Mouse (Mus musculus) inflammation-experienced regulatory T-cells, adult 6 months (primary cell): ENCODE results near the gene Fam129b. TPM values are rescaled to one million over a fixed set of nuclear protein-coding genes. Genes with fewer than 3 reads are reported as not detected.

ENCODE experiments used
- ATAC-seq: one replicate; pipeline ENCODE4 v1.8.0; 2017
- polyA plus RNA-seq, 3 experiments: library from polyadenylated mRNA; unstranded; fragments of 100-300 nt; shearing (Covaris generic); gene quantifications; one replicate each; pipeline ENCODE4 v1.2.1; 2017

Gene Fam129b
- polyA plus RNA-seq, 3 experiments from 2014 or later, result 0.15 to 3.2 (median 0.90) TPM

DNA sequence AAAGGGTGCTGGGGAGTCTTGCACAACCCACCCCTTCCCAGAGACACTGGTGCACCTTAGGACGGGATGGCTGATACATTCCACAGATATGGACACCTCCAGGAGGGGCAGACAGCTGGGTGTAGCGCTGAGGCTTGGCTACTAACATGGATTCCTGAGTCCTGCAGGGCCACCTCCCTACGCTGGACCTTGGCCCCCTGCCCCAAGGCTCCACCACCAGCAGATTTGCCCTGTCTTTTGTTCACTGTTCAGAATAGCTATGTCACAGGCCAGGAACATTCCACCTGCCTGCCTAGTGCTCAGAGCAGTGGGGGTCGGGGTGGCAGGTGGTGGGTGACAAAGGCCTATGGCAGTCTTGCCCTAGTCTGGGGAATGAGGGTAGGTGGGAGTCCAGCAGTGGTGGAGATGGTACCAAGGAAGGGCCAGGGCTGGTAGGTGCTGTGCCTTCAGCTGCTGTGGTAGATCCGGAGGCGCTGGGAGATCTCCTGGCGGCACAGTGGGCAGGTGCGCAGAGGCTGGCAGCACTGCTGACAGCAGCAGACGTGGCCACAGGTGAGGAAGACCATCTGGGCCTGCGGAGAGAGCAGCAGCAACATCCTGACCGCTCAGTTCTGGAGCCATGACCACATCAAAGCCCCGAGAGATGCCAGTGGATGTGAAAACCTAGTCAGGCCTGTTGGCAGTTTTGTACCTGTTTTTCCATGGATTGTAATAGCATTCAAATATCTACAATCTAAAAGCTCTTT, 50.6 kb downstream of the Fam129b start:
- ATAC-seq, result no peak

DNA sequence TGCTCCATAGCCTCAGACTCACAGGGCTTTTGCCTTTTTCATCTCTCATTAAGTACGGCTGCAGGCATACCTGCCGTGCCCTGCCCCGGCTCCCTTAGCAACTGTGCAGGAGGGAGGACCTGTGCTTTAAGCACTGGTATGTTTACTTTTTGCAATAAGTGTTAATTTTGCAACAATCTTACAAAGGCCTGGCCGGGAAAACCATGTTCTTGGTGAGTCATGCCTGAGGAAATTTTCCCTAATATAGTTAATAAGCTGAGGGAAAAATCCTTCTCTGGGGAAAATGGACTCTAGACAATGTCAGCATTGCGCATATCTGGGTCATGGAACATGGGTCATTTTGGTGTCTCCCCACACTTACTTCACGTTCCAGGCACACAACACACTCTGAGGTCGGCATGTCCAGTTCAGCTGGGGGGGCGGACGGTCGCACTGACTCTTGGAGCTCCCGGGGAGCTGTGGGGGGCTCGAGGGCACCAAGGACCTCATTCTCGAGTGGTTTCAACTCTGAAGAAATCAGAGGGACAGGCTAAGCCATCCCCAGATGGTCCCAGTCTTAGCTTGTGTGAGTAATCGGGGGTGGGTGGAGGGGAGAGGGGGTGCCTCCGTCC, 51.8 kb downstream of the Fam129b start:
- no peak for ATAC-seq

DNA sequence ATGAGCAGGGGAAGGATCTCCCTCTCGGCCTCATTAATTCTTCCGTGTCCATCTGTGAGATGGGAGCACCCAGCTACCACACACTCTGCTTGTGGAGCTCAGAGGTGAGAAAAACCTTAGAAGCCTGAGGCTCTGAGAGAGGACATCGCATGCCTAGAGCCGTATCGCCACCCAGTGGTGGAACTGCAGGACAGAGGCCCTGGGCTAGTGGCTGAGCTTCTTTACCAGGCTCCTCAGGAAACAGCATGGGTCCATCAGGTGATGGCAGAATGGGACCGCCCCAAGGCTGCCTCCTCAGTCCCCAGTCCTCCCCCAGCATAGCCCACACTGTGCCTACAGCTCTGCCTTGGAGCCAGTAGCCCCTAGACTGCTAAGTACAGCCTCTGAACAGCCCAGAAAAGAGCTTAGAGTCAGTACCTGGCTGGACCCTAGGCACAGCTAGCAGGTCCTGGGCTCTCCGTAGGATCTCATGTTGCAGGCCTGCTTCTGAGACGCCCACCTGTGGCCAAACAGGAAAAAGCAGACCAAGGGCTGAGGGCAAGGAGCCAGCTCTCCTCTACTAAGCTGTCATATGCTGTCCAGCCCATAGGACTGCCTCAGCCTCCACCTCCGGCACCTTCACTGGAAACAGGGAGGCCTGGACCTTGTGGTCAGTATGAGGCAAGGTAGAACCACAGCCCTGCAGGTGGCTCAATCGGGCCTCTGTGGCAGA, 52.5 kb downstream of the Fam129b start:
- ATAC-seq, result no peak

DNA sequence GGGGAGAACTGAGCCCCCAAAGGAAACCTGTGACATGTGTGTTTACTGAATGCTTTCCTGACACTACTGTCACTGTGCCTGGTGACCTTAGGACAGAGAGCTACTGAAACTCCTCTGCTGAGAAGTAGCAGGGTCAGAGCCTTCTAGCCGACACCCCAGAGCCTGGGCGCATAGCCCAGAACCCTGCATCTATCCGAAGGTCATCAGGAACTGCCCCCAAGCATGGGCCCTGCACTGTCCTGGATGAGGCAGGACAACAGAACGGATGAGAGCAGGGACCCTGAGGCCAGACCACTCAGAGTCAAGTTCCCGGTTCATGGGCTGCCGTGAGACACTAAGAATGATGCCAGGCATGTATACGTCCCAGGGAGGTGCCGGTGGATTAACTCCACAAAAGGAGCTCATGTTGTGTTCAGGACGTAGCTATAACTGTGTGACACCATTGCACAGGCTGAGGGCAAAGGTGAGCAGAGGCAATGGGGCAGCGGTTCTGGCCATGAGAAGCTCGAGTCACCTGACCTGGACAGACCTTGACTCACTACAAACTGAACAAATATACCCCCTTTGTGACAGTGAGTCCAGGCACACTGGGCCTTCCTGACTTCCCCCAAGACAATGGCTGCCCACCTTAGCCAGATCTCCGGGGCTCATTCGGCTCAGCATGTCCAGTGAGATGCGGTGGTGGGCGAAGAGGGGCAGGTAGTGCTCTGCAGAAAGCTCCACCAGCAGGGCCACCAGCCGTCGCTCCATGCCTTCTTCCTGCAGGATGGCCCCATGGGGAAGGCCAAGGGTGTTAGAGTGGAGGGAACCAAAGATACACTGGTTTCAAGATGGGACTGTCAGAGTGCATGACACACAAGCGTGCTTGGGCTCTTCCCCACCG, 53.3 kb downstream of the Fam129b start:
- ATAC-seq, result no peak

DNA sequence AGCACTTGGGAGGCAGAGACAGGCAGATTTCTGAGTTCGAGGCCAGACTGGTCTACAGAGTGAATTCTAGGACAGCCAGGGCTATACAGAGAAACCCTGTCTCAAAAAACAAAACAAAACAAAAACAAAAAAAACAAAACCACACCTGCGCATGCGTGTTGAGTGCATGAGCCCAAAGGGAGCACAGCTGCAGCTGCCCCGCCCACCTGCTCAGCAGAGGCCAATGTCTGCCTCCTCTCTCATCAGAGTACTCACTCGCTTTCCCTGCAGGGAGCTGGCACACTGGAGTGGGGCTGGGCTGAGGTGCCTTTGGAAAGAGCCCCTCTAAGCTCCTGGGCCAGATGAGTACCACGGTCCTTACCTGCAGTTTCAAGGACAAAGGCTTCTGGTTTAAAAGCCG, 55.8 kb downstream of the Fam129b start:
- ATAC-seq, result no peak

DNA sequence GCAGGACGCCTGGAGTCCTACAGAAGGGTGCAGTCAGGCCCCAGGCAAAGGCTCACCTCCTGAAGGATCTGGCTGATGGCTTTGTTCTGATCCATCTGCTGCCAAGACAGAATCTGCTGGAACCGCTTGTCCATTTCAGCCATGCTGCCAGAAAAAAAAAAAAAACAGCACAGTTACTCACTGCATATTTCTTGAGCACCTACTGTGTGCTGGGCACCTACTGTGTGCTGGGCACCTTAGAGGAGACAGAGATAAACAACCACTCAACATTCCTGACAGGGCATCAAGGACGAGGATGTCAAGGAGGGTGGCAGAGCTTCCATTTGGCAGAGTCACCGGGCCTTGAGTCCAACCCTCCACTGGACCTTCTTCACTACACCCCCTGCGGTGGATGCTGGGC, 62.8 kb downstream of the Fam129b start:
- no peak for ATAC-seq

DNA sequence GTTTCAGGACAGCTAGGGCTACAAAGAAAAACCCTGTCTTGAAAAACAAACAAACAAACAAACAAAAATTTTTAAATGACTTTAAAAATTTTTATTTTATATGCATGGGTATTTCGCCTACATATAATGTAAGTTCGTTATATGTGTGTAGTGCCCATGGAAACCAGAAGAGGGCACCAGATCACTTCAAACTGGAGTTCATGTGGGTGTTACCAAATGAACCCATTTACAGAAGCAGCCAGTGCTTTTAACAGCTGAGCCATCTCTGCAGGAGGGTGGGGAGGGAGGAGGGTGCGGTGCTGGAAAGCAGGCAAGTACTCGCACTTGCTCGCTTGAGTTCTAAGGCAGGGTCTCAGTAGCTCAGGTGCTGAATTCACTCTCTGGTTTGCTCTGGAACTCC, 63.5 kb downstream of the Fam129b start:
- ATAC-seq, result no peak

DNA sequence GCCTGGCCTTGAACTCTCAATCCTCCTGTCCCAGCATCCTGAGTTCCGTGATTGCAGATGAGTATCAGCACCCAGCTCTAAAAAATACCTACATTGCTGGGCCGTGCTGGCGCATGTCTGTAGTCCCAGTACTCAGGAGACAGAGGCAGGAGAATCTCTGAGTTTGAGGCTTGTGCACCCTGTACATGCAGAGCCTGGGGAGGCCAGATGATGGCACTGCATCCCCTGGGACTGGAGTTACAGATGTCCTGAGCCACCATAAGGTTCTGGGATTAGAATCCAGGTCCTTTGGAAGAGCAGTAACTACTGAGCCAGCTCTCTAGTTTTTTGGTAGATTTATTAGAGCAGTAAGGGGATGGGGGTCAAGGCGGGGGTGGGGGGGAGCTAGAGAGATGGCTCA, 64.6 kb downstream of the Fam129b start:
- ATAC-seq, result no peak

DNA sequence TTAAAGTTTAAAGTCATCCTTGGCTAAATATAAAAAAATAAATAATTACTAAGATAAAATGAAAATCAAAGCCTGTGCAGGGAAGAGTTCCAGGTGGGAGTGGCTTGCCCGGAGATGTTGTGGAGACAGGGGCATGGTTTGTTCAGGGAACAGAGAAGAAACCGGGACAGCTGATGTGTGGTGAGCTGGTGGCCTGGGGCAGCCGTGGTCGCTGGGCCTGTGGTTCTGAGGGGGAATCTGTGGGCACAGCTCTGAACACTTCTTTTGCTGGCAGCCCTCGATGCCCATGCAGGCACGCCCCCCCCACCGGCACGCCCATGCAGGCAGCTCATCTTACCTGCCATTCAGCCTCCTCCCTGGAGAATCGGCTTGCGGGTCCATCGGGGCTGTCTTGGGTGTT, 71.5 kb downstream of the Fam129b start:
- no peak for ATAC-seq

DNA sequence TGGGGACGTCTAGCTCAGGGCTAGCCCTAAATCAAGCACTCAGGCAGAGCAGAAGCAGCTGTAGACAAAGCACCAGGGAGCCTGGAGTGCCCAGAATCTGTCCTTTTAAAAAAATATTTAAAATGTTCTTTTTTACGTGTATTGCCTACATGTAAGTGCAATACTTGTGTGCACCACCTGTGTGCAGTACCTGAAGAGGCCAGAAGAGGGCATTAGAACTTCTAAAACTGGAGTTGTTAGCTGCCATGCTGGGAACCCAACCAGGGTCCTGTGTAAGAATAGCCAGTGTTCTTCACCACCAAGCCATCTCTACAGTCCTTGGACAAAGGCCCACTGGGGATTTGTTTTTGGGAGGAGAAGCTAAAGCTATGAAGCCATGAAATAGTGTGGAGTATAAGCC, 78.7 kb downstream of the Fam129b start:
- no peak for ATAC-seq

DNA sequence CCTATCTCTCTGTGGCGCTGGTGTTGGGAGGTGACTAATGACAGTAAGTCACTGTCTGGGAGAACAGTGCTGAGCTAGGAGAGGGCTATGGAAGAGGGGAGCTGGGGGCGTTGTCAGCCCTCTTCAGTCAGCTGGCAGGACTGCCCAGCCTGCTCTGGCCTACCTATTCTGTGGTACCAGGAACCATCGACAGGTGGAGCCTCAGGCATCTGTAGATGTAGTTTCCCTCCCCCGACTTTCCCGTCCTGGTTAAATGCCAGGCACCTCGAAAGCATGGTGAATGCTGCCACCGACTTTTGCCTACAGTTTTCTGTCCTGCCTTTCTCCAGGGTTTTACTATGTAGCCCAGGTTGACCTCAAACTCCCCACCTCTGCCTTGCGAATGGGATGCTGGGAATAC, 81.4 kb downstream of the Fam129b start:
- ATAC-seq, result no peak

DNA sequence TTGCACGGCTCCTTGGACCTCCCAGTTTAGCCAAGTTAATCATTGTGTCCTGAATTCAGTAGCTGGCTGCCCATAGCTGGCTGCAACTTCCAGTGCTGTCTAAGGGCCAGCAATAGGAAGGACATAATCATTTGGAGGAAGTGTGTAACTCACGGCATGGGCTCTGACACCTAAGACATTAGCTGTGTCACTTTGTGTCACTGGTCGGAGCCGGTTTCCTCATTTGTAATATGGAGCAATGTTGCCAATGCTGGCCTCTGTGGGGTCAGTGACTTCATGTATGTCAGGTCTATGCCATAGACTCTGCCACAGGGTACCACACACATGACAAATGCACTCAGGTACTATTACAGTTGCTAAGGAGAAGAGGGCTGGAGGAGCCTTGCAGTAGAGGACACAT, 84.4 kb downstream of the Fam129b start:
- no peak for ATAC-seq

DNA sequence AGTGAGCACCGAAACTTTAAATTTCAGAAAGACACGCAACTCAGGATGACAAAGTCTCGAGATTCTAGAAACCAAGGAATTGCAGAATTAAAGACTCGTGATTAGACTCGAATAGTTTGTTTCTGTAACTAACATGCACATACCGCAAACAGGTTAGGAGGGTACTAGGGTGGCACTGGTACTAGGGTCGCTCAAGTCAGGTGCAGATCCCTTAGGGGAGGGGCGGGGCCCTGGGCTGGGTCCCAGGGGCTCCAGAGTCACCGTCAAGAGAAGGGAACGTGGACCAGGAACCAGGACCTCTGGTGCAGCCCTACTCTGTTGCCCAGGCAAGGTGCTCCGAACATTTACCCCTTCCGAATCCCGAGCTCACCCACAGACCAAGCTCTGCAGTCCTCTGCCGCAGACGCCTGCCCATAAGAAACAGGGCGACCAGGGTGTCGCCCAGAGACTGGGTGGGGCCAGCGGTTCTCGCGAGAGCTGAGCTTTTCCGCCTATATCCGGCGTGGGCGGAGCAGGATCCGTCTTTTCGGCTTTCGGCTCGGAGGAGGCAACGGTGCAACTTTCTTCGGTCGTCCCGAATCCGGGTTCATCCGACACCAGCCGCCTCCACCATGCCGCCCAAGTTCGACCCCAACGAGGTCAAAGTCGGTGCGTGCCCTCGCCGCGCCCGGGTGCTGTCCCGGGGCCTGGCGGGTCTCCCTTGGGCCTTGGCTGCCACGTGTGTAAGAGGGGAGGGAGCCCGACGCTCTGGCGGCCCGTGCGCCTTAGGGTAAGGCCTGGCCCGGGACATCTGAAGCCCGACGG, 85.5 kb downstream of the Fam129b start, which contains the start of the genes Rpl12 and Lrsam1:
Rpl12 (plus strand) TSS at position 368 of the 804 bp plus-strand sequence.
Lrsam1 (minus strand) TSS at position 423 of the 804 bp plus-strand sequence.
- ATAC-seq, result peak; percentile 88

DNA sequence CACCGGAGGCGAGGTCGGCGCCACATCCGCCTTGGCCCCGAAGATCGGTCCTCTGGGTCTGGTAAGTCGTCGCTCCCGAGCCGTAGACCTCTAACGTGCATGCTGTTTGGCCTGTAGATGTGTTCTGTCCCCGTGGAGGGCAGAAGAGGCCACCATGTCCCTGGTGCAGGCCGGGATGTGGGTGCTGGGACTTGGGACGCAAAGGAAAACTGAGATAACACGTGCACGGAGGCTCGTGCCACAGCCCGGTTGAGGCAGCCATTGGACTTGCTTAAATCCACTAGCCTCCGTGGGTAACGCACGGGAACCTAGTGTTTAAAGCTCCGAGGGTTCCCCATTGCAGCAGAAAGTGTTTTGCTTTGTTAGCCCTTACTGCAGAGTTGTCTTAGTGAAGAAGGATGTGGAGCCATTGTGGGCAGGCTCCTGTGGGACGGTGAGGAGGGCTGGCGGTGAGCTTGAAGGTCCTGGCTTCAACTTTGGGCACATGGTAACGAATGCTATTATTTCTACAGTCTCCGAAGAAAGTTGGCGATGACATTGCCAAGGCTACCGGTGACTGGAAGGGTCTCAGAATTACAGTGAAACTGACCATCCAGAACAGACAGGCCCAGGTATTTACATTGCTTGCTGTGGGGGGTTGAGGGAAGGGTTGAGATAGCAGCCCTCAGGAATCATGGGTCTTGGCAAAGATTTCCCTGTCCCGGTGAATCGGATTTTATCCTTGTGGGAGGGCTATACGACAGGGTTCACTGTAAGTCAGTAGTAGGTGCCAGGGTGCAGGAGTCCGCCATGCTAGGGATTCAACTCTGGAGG, 86.4 kb downstream of the Fam129b start:
- ATAC-seq, result no peak

DNA sequence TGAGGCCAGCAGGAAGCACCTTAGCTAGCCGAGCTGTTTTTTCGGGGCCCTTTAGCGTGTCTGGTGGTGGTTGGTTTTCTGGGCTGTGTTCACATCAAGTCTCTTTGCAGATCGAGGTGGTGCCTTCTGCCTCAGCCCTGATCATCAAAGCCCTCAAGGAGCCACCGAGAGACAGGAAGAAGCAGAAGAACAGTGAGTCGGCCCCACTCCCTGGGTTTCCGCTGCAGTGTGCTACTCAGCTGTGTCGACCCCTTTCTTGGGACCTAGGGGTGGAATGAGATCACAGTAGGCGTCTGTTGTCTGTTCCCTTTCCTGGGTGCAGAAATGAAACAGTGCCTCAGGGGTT, 86.9 kb downstream of the Fam129b start:
- ATAC-seq, result peak; percentile 27

DNA sequence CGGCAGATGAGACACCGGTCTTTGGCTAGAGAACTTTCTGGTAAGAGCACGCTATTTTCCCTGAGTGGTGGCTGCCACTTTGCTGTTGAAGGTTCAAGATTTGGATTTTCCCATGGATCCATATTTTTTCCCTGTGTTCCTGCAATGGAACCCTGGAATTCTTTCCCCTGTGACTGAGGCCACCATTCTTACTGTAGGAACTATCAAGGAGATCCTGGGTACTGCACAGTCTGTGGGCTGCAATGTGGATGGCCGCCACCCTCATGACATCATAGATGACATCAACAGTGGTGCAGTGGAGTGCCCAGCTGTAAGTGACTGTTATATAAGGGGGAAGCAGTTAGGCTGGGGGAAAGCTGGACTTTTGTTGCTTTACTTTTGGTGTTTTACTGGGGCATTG, 87.6 kb downstream of the Fam129b start:
- ATAC-seq, result no peak

DNA sequence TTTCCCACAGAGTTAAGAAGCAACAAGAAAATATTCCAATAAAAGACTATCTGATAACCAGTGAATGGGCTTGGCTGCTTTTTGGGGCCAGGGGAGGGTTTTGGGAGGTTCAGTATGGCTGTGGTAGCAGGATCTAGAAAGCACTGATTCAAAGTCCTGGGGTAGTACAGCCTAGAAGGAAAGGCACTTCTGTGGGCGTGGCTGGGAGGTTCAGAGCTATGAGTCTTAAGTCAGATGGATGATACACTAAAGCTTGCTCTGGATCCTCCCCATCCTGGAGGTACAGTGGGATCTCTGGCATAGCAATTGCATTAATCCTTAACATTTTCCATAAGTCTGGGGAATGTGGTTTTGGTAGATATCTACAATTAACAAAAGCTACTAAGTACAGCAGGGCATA, 88.1 kb downstream of the Fam129b start:
- no peak for ATAC-seq

DNA sequence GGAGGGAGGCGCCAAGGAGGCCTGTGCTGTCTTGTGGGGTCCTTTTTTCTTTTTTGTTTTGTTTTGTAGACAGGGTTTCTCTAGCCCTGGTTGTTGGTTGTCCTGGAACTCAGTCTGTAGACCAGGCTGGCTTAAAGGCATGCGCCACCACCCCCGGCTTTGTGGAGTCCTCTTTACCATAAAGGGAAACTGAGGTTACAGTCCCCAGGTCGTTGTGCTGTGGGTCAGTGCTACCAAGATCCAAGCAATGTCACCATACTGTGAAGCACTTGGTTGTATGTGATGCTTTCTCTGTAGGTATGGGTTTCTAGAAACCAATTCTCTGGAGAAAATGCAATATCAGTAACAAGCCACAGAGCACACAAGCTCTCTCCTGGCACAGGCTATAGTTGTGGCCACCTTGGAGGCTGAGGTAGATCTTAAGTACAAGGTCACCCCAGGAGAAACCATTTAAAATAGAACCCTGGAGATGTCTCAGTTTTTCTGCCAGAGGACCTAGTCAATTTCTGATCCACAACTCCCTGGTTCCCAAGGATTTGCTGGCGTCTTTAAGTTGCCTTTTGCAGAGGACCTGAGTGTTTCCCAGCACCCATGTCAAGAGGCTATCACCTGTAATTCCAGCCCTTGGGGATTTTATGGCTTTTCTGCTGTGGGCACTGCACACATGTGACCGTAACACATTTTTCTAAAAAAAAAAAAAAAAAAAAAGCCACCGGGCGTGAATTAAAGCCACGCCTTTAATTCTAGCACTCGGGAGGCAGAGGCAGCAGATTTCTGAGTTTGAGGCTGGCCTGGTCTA, 88.9 kb downstream of the Fam129b start:
- ATAC-seq, result no peak

DNA sequence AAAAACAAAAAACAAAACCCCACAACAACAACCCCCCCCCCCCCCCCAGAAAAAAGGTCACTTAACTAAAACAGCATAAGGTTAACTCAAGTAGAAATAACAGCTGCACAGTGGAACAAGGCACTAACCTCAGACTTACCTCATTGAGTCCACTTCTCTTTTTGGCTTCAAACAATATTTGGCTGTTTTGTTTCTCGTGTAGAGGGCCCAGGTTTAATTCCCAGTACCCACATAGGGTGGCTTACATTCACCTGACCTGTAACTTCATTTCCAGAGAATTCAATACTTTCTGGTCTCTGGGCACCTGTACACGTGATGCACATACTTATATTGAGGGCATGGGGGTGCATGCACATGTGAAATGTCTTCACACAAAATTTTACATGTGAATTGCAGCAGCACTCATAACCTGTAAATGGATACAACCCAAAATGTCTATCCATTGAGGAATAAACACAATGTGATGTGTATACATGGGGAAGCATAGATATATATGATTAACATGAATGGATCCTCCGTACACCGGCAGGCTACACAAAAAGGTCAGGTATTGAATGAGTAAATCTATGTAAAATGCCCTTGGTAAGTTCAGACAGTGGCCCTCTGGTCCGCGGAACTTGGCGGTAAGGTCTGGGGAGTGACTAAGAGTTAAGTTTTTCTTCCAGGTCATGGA, 89.7 kb downstream of the Fam129b start:
- ATAC-seq, result no peak
